Mouse (Mus musculus) embryonic fibroblast, embryonic 13.5 days (primary cell): Measurements from ENCODE around the gene Cnot1.

ENCODE experiments used
- CTCF ChIP-seq: IDR thresholded peaks from 2 replicates; pipeline ENCODE4 v1.5.1; 2011; ENCODE audit warnings: mild to moderate bottlenecking, control low read depth, low read length, moderate library complexity, borderline replicate concordance; ENCODE audit not compliant: insufficient read depth
- POLR2A ChIP-seq: IDR thresholded peaks from 2 replicates; pipeline ENCODE4 v1.6.1; 2011; ENCODE audit warnings: low read depth, mild to moderate bottlenecking, control low read depth, low read length, moderate library complexity

DNA sequence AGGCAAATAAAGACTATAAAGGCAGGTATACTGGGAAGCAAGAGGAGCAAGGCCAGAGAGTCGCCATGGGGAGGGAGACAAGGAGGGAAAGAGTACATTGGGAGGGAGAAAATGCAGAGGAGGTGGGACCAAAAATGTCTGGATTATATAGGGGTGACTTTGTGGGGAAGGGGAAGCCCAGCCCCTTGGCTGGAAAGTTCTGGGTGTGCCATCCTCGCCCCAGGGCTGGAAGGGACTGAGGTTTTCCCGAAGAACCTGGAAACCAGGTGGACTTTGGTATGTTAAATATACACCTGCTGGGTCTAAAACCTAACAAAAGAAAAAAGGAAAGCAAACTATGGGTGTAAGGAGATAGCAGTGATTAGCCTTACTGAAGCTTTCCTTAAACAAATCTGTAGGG lies 22.9 kb upstream of the Cnot1 start:
- TF ChIP-seq CTCF, result no peak
- no peak for TF ChIP-seq POLR2A
